Mouse (Mus musculus): ENCODE results near the gene Olfr959.
A peak's percentile ranks its signal among the peaks of the same experiment; 100 is the strongest.

Gene Olfr959

DNA sequence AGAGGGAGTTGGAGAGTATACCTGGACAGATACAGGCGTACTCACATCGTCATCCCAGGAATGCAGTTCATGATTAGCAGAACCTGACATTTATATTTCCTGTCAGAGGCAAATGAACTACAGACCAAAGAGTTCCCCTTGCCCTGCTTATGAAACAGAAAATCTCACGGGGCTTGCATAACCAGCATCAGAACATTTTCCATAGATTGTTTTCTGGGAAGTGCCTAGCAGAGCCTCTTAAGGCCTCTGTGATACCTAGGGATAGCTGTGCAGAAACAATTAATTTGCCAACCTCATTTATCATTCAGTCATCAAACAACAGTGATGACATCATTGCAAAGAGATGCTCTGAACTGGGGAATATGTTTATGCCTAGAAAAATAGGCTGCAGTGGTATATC is at the start of gene Olfr959:
Olfr959 (minus strand) TSS at position 101 of the 400 bp plus-strand sequence.
- DNase-seq, result no peak

DNA sequence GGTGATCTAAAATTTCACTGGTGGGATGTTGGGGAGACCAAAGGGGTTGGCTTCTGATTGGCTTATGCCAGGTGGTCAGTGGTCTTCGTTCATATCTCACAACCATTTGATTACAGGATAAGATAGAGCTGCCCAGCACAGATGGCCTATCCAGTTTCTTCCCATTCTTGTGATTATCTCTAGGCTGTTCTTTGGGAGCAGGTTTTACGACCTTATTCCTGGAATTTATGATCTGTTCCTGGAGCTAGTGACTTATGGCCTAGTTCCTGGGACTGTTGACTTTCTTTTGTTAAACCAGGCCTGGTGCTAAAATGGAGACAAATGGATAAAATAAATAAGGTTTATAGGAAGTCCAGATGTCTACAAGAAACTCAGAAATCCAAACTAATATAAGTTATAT is 49.3 kb upstream of the Olfr959 start:
- DNase-seq, result no peak

DNA sequence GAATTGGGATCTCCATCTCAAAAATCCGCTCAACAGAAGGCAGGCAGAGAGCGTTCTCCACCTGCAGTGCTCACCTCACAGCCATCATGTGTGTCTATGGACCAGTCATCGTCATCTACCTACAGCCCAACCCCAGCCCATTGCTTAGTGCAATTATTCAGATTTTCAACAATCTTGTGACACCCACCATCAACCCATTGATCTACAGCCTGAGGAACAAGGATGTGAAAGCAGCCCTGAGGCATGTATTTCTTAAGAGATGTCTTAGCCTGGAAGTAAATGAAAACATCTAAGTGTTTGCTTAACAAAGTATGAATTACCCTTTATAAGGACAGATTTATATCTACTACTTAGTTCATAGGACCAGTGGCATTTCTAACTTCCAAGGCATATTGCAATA is 48.4 kb upstream of the Olfr959 start:
- DNase-seq, result no peak

DNA sequence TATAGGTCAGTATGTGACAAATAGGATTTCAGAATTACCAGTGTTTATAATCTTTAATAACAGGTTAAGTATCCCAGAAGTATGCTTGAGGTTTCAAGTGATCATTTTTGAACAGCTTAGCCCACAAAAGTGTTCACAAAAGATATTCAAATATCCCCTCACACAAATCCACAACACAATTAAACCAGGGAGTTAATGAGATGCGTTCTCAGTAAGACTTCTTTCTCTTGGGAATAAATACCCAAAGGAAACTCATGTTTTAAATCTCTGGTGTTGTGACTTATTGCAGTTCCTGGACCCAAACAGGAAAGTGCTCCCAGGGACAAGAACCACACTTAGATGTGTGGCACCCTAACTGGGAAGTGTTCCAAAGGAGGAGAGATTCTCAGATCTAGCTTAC is 45.7 kb upstream of the Olfr959 start, which contains the start of gene Olfr960:
Olfr960 (plus strand) TSS at position 301 of the 400 bp plus-strand sequence.
- DNase-seq, result no peak

DNA sequence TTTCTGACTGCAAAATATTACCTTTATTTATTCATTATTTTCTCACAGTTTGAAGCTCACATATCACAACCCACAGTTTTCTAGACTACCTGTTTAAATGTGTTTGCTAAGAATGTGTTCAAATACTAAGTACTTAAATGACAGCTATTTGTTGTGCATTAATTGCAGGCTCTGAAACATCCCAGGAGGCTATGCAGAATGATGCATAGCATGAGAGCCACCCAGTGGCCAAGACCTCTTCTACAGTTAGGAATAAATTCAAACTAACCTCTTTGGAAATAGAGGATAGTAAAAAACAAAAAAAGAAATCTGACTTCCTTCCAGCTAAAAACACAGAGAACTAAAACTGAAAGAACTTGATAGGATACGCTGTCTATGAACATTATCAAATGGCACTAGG is 36.6 kb upstream of the Olfr959 start:
- DNase-seq, result peak; percentile 18

DNA sequence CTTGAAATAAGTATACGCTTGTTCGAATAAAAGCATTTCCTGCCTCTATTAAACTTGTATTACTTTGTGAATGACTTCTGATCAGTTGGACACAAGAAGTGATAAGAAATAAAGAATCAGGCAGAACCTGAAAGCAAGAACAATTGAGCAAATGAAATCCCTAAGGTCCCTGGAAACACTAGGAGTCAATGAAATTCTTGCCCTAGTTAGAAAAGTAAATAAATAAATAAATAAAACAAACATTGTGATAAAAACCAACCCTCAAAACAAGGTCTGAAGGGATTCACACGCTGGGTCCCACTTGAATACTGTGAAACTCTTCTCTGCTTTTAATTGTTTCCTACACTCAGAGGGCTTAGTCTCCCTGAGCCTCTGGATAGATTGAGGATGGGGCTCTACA is 35.0 kb upstream of the Olfr959 start, which contains the start of gene Olfr148:
Olfr148 (plus strand) TSS at position 301 of the 400 bp plus-strand sequence.
- DNase-seq, result no peak

DNA sequence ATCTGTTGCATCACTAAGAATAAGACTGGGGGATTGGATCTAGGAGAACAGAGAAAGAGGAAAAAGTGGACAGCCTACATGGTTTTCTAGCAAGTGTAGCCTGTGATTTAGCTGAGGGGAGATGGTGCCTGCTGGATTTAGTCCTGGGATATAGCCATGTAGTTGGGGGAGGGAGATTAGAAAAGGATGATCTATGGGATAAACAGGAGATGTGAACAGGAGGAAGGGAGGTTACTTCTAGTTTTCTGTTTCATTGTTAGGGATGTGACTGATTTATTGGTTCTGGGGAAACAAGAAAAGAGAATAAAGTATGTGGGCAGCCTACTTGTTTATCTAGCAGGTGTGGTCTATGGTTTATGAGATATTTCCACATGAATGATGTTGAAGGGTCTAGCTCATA is 33.1 kb upstream of the Olfr959 start:
- no peak for DNase-seq

DNA sequence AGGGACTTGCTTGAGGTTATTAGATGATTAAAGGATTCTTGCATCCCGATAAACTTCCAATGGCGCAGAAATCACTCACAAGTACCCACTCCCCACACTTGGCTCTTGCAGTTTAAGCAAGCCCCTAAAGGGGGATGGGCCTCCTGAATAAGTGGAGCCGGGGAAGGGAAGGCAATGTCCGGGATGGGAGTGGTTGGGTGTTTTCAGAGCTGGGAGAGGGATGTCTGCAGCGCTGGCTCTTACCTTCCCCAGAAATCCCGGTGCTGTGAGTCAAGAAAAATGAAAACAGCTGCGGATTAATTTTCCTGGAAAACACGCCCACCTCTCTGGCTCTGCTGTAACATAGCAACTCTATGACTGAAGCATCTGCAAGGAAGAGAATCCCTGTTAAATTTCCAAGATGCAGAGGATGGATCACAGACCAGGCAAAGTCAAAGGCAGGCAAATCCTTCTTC is 28.7 kb upstream of the Olfr959 start, which contains the start of gene AW551984:
AW551984 (minus strand) TSS at position 405 of the 455 bp plus-strand sequence.
- DNase-seq, result peak; percentile 23

DNA sequence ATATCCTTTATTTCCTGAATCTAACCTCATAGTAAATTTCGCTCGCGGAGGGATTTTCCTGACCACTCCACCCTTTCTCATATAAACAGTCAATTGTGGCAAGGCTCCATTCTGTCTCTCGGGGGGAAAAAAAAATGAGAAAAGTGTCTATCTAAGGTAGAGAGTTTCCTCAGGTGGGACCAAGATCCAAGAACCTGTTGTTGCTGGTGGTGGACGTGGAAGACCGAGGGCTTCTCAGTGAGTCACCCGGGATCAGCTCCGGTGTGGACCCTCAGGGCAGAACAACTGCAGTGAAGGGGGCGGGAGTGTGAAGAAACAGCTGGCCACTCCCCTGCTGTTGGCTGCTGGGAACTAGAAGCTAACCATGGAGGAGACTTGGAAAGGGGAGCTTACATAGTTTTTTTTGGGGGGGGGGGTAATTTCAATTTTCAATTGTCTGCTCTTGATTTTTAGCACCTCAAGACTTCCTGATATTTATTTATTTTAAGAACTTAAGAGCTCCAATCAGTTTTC is 28.0 kb upstream of the Olfr959 start:
- DNase-seq, result no peak

DNA sequence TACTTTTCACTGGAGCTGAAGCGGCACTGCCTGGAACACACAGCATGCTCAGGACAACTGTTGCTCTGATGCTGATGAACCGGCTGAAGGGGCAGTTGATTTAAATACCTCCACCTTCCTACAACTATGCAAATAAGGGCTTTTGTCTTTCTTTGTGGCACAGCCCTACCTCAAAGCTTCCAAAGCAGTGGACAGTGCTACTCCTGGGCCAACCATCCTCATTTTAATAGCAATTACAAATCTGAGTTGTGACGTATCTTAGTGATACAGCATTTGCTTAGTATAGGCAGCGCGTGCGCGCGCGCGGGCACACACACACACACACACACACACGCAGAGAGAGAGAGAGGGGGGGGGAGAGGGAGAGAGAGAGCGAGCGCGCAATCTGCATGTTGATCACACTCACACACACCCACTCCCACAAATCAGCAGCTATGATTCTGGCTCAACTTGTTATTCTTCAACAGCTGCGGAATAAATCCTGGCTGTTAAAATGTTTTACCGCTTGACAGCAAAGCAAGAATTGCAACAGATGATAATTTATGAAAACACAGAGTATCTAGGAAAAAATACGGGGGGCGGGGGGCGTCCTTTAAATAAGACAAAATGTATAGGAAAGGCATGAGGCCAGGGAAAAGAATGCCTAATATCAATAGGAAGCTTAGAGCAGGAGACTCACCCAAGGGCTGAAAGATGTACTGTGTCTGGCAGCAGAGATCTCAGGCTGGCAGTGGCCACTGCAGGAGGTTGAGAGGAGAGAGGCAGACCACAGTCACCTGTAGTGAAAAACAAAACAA is 27.4 kb upstream of the Olfr959 start:
- peak; percentile 19 for DNase-seq

DNA sequence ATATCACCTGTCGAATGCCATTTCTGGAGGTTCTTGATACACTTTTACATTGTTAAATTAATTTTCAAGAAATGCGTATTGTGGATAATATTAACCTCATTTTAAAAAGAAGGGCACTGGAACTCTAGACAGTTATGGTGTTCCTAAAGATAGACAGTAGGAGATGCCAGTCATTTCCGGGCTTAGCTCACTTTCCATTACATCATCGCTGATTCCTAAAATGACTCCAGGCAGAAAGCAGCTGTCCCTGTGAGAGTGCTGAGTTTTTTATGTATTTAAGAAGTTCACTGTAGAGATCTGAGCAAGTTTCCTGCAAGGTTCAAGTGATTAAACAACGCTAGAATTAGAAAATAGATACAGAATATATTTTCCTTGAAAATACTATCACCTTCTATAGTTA is 1.7 kb upstream of the Olfr959 start:
- no peak for DNase-seq

DNA sequence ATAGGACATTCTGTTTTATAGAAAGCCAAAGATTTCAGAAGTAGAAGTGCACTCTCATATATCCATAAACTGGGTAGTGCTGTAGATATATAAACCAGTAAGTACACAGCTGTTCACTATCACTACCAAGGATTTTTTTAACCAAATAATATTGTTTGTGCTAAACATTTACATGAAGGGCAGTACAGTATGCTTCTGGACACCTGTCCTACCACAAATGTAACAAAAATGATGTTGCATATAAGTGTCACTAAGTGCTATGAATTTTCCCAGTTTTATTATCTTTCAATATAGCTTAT is 17.1 kb downstream of the Olfr959 start:
- DNase-seq, result no peak

DNA sequence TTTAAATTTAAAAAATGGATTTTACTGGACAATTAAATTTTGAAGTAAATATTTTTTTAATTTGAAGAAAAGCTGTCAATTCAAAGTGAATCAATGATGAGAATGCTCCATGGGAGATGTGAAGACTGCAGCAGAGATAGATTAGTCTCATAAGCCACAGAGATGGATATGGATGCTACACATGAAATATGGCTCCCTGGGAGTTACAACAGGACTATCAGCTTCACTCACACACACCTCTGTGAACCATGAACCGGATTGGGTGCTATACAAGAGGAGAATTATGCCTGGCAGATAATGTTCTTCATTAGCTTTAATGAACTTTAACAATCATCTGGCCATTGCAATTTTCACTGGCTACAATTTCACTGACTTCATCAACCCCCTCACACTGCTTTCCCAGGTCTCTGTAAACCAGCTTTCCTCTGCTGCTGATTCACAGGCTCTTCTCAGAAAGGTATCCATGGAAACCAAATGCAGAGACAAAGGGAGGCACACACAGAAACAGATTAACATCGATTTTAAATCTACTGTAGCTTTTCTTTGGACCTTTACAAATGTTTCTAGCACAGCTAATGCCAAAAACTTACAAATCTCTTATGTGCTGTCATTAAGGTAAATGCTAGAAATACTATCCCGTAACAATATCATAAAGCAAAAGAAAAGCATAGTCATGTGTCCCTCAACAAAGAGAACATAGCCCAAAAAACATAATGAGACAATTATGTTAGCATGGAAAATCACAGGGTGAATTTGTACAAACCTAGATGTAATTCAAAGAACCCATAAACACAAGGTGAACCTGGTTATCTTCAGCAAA is 17.6 kb downstream of the Olfr959 start:
- DNase-seq, result peak; percentile 31

DNA sequence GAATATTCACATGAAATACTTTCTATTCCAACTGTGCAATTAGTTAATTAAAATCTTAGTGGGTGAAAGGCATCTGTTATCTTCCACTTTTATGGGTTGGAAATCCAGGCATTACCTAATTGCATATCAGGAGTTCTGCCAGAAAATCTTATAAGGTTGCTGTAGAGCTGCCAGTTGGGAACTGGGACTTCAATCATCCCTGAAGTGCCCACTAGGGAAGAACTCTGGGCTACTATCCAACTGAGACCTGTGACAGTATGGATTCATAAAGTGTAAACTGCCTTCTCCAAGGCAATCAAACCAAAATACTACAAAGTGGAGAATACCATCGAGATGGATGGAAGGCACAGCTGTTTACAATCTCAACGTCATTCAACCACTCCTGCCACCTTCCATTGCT is 21.4 kb downstream of the Olfr959 start, which contains the start of gene Olfr958:
Olfr958 (minus strand) TSS at position 109 of the 400 bp plus-strand sequence.
- DNase-seq, result no peak

DNA sequence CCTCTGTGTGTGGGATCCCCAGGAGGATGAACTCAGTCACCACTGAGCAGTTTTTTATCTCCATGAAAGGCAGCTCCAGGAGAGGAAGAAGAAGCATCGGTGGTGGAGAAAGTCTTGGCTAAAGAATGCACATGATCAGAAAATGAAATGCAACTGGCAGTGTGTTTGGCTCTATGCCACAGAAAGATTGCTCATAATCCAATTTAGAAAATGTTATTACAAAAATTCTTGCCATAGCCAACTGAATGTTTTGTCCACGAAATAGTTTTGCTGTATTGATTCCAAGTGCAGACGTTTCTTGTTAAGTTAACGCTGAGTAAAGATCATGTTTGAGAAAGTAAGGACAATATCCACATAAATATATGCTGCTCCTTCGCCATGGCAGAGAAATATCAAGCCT is 24.6 kb downstream of the Olfr959 start:
- no peak for DNase-seq

DNA sequence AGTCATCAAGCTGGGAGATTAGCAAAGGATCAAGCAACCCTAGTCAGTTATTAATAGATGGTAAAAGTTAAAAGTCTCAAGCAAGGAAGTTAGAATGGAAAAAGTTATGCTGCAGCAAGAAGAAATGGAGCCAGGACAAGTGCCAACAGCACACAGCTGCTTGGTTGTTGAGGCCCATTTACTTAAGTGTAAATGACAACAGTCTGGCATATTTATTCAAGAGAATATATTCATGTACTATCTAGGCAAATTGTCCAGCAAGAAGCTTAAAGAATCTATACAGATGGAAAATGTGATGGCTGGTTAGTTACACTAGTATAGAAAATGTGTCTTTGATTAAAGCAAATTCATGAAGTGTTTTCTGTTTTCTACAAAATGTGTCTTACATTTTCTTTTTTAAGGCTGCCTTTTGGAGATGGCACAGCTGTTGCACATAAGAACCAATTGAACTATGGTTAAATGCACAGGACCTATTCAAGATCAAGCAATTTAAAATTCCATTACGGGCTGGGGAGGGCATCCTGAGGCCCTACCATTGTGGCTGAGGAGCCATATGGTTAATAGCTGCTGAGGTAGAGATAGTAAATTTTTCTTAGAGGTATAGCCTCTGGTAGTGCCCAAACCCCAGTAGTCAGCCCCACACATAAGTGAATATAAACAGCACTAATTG is 51.6 kb downstream of the Olfr959 start:
- DNase-seq, result no peak

Data from right cerebral cortex, adult 18-20 months (tissue).